Mouse (Mus musculus) frontal cortex, adult 2 months (tissue): ENCODE data around the gene Kifc5b. TPM values are rescaled to one million over a fixed set of nuclear protein-coding genes. Genes with fewer than 3 reads are reported as not detected.
"Not testable (repeated sequence)": the region's sequence is repeated elsewhere in the genome, so short reads cannot be mapped to it uniquely, and the experiment has no call there.

Experiments
- DNase-seq, 2 experiments: peaks; one replicate each; pipeline ENCODE4 v3.0.0; 2022; ENCODE audit warnings: low spot score in 1 of 2; ENCODE audit errors: extremely low spot score in 1 of 2
- polyA plus RNA-seq: library from polyadenylated mRNA; depleted of rRNA; stranded (reverse); fragments of >200 nt; gene quantifications from 2 replicates; pipeline ENCODE4 v1.2.3, GENCODE M21; 2012; rRNA removed

Gene Kifc5b
- polyA plus RNA-seq, result 4.2 and 4.5 TPM in 2 replicates

GRCm38 (mm10) chr17:26916711-26917482 lies at the start of gene Kifc5b:
TSS of gene Kifc5b (plus strand) at chr17:26917091.
- peak; percentile 99 to 100 for DNase-seq

GRCm38 (mm10) chr17:26868756-26869155 lies 48.1 kb upstream of the Kifc5b start:
- no peak for DNase-seq

- DNase-seq, result no peak
Observed at GRCm38 (mm10) chr17:26872870-26873269, 44.0 kb upstream of the Kifc5b start.

- DNase-seq, result no peak
Observed at GRCm38 (mm10) chr17:26873502-26873901, 43.4 kb upstream of the Kifc5b start.

- no peak for DNase-seq
Observed at GRCm38 (mm10) chr17:26874542-26874941, 42.3 kb upstream of the Kifc5b start.

GRCm38 (mm10) chr17:26877927-26878326 lies 39.0 kb upstream of the Kifc5b start:
- DNase-seq, result no peak

GRCm38 (mm10) chr17:26879235-26879634 lies 37.7 kb upstream of the Kifc5b start:
- no peak for DNase-seq

- DNase-seq, result no peak
Observed at GRCm38 (mm10) chr17:26882706-26883105, 34.2 kb upstream of the Kifc5b start.

- DNase-seq, result no peak
Observed at GRCm38 (mm10) chr17:26883585-26883984, 33.3 kb upstream of the Kifc5b start.

- peak in 1 of 2 experiments; percentile 71 for DNase-seq
Observed at GRCm38 (mm10) chr17:26884995-26885926, 31.6 kb upstream of the Kifc5b start.

GRCm38 (mm10) chr17:26886047-26886749 lies 30.7 kb upstream of the Kifc5b start:
- peak; percentile 52 to 90 for DNase-seq

- DNase-seq, result no peak
Observed at GRCm38 (mm10) chr17:26887926-26888325, 29.0 kb upstream of the Kifc5b start.

GRCm38 (mm10) chr17:26892635-26893375 lies 24.1 kb upstream of the Kifc5b start:
- no peak for DNase-seq

- DNase-seq, result no peak
Observed at GRCm38 (mm10) chr17:26893492-26893891, 23.4 kb upstream of the Kifc5b start.

- DNase-seq, result peak in 1 of 2 experiments; percentile 59
Observed at GRCm38 (mm10) chr17:26894342-26894741, 22.5 kb upstream of the Kifc5b start.

GRCm38 (mm10) chr17:26895578-26895977 lies 21.3 kb upstream of the Kifc5b start:
- DNase-seq, result peak in 1 of 2 experiments; percentile 71

- DNase-seq, result no peak
Observed at GRCm38 (mm10) chr17:26900916-26901315, 16.0 kb upstream of the Kifc5b start.

- DNase-seq, result no peak
Observed at GRCm38 (mm10) chr17:26904320-26904719, 12.6 kb upstream of the Kifc5b start.

GRCm38 (mm10) chr17:26907506-26907905 lies 9.4 kb upstream of the Kifc5b start:
- not testable (repeated sequence) for DNase-seq

- no peak for DNase-seq
Observed at GRCm38 (mm10) chr17:26915248-26915647, 1.6 kb upstream of the Kifc5b start.
